Mouse (Mus musculus): ENCODE measurements around the gene Ralgps1. TPM values are rescaled to one million over a fixed set of nuclear protein-coding genes. Genes with fewer than 3 reads are reported as not detected.

Ralgps1 gene
- polyA plus RNA-seq, 1 experiment = 9.5 TPM

GRCm38 (mm10) chr2:33164646-33165045, 206.6 kb downstream of the Ralgps1 start:
- Histone ChIP-seq H3K4me1 (ENCODE audit: control insufficient read depth, insufficient read depth, insufficient read length, low read length) (peaks cover 8% of the 10 kb centered on the region; the same call in 1 of the 2 replicates), H3K4me3 (ENCODE audit: low read depth, low read length) (no peak overlapping the region), H3K27ac (ENCODE audit: insufficient read depth, low read depth, low read length) (no peak overlapping the region), H3K36me3 (ENCODE audit: control insufficient read depth, insufficient read depth, low read length) (peaks cover 7% of the 10 kb centered on the region), H3K27me3 (ENCODE audit: control insufficient read depth, insufficient read depth, low read length) (no peaks in the 10 kb centered on the region)
- TF ChIP-seq CTCF (IDR thresholded peaks at IDR 0.05; ENCODE audit: extremely low read depth, insufficient read length, insufficient replicate concordance, low read depth, low read length) = no peak
- TF ChIP-seq POLR2A (IDR thresholded peaks at IDR 0.05; ENCODE audit: low read depth, low read length) = no peak
- 72% methylated on average over 3 of the region's 3 CpGs for WGBS

- WGBS = 90% methylated on average over 2 of the region's 2 CpGs
- H3K27ac ChIP-seq (ENCODE audit: insufficient read depth, low read depth, low read length) = no peak overlapping the region
- H3K4me3 ChIP-seq (ENCODE audit: low read depth, low read length) = no peak overlapping the region
- H3K36me3 ChIP-seq (ENCODE audit: control insufficient read depth, insufficient read depth, low read length) = 0 out of 2 replicates have a peak, but pooled peaks cover 5% of the 10 kb centered on the region
- H3K27me3 ChIP-seq (ENCODE audit: control insufficient read depth, insufficient read depth, low read length) = no peaks in the 10 kb centered on the region
- peaks cover 11% of the 10 kb centered on the region for H3K4me1 ChIP-seq (ENCODE audit: control insufficient read depth, insufficient read depth, insufficient read length, low read length)
- TF ChIP-seq CTCF (IDR thresholded peaks at IDR 0.05; ENCODE audit: extremely low read depth, insufficient read length, insufficient replicate concordance, low read depth, low read length) (no peak), POLR2A (IDR thresholded peaks at IDR 0.05; ENCODE audit: low read depth, low read length) (no peak)
These were observed 209.2 kb downstream of the Ralgps1 start for GRCm38 (mm10) chr2:33162126-33162525.

GRCm38 (mm10) chr2:33160326-33160973, 210.8 kb downstream of the Ralgps1 start:
- no peak overlapping the region for H3K4me3 ChIP-seq (ENCODE audit: low read depth, low read length)
- H3K27ac ChIP-seq (ENCODE audit: insufficient read depth, low read depth, low read length) = 0 out of 2 replicates have a peak overlapping the region, but pooled peaks have one; percentile 43
- 69% methylated on average over 12 of the region's 12 CpGs for WGBS
- 0 out of 2 replicates have a peak, but pooled peaks cover 5% of the 10 kb centered on the region for H3K36me3 ChIP-seq (ENCODE audit: control insufficient read depth, insufficient read depth, low read length)
- no peak for TF ChIP-seq POLR2A (IDR thresholded peaks at IDR 0.05; ENCODE audit: low read depth, low read length)
- no peak for TF ChIP-seq CTCF (IDR thresholded peaks at IDR 0.05; ENCODE audit: extremely low read depth, insufficient read length, insufficient replicate concordance, low read depth, low read length)
- no peaks in the 10 kb centered on the region for H3K27me3 ChIP-seq (ENCODE audit: control insufficient read depth, insufficient read depth, low read length)
- H3K4me1 ChIP-seq (ENCODE audit: control insufficient read depth, insufficient read depth, insufficient read length, low read length) = peaks cover 9% of the 10 kb centered on the region

- Histone ChIP-seq H3K27me3 (ENCODE audit: control insufficient read depth, insufficient read depth, low read length) (no peaks in the 10 kb centered on the region), H3K27ac (ENCODE audit: insufficient read depth, low read depth, low read length) (peak overlapping the region; percentile 17; the same call in 1 of the 2 replicates), H3K36me3 (ENCODE audit: control insufficient read depth, insufficient read depth, low read length) (0 out of 2 replicates have a peak, but pooled peaks cover 5% of the 10 kb centered on the region), H3K4me3 (ENCODE audit: low read depth, low read length) (no peak overlapping the region), H3K4me1 (ENCODE audit: control insufficient read depth, insufficient read depth, insufficient read length, low read length) (peaks cover 6% of the 10 kb centered on the region)
- no peak for TF ChIP-seq CTCF (IDR thresholded peaks at IDR 0.05; ENCODE audit: extremely low read depth, insufficient read length, insufficient replicate concordance, low read depth, low read length)
- no peak for TF ChIP-seq POLR2A (IDR thresholded peaks at IDR 0.05; ENCODE audit: low read depth, low read length)
- 93% methylated on average over 7 of the region's 7 CpGs for WGBS
These were observed 211.7 kb downstream of the Ralgps1 start for GRCm38 (mm10) chr2:33159593-33159992.

GRCm38 (mm10) chr2:33158895-33159294, 212.4 kb downstream of the Ralgps1 start:
- TF ChIP-seq POLR2A (IDR thresholded peaks at IDR 0.05; ENCODE audit: low read depth, low read length) = no peak
- TF ChIP-seq CTCF (IDR thresholded peaks at IDR 0.05; ENCODE audit: extremely low read depth, insufficient read length, insufficient replicate concordance, low read depth, low read length) = no peak
- Histone ChIP-seq H3K27ac (ENCODE audit: insufficient read depth, low read depth, low read length) (no peak overlapping the region), H3K4me1 (ENCODE audit: control insufficient read depth, insufficient read depth, insufficient read length, low read length) (peaks cover 6% of the 10 kb centered on the region), H3K4me3 (ENCODE audit: low read depth, low read length) (no peak overlapping the region), H3K27me3 (ENCODE audit: control insufficient read depth, insufficient read depth, low read length) (no peaks in the 10 kb centered on the region), H3K36me3 (ENCODE audit: control insufficient read depth, insufficient read depth, low read length) (0 out of 2 replicates have a peak, but pooled peaks cover 5% of the 10 kb centered on the region)
- 77% methylated on average over 6 of the region's 6 CpGs for WGBS

GRCm38 (mm10) chr2:33156283-33156781, 215.0 kb downstream of the Ralgps1 start:
- 81% methylated on average over 5 of the region's 5 CpGs for WGBS
- H3K27me3 ChIP-seq (ENCODE audit: control insufficient read depth, insufficient read depth, low read length) = no peaks in the 10 kb centered on the region
- peaks cover 6% of the 10 kb centered on the region for H3K4me1 ChIP-seq (ENCODE audit: control insufficient read depth, insufficient read depth, insufficient read length, low read length)
- H3K4me3 ChIP-seq (ENCODE audit: low read depth, low read length) = no peak overlapping the region
- H3K27ac ChIP-seq (ENCODE audit: insufficient read depth, low read depth, low read length) = no peak overlapping the region
- 0 out of 2 replicates have a peak, but pooled peaks cover 5% of the 10 kb centered on the region for H3K36me3 ChIP-seq (ENCODE audit: control insufficient read depth, insufficient read depth, low read length)
- TF ChIP-seq POLR2A (IDR thresholded peaks at IDR 0.05; ENCODE audit: low read depth, low read length) = no peak

GRCm38 (mm10) chr2:33154751-33155372, 216.4 kb downstream of the Ralgps1 start:
- H3K36me3 ChIP-seq (ENCODE audit: control insufficient read depth, insufficient read depth, low read length) = 0 out of 2 replicates have a peak, but pooled peaks cover 5% of the 10 kb centered on the region
- H3K27ac ChIP-seq (ENCODE audit: insufficient read depth, low read depth, low read length) = no peak overlapping the region
- H3K4me1 ChIP-seq (ENCODE audit: control insufficient read depth, insufficient read depth, insufficient read length, low read length) = peaks cover 4% of the 10 kb centered on the region
- no peak overlapping the region for H3K4me3 ChIP-seq (ENCODE audit: low read depth, low read length)
- TF ChIP-seq CTCF (IDR thresholded peaks at IDR 0.05; ENCODE audit: extremely low read depth, insufficient read length, insufficient replicate concordance, low read depth, low read length) (peak; percentile 77; the same call in 1 of the 2 replicates), POLR2A (IDR thresholded peaks at IDR 0.05; ENCODE audit: low read depth, low read length) (no peak)
- 35% methylated on average over 5 of the region's 5 CpGs for WGBS
- no peaks in the 10 kb centered on the region for H3K27me3 ChIP-seq (ENCODE audit: control insufficient read depth, insufficient read depth, low read length)
